Mouse (Mus musculus): Measurements from ENCODE around the gene Rasl11b. TPM values are rescaled to one million over a fixed set of nuclear protein-coding genes. Genes with fewer than 3 reads are reported as not detected.

The Rasl11b gene
- total RNA-seq, 2 experiments from 2014 or later, result 0.58 TPM; not detected in 1

GRCm38 (mm10) chr5:74242654-74243053, 47.6 kb downstream of the Rasl11b start:
- ATAC-seq (replicated peaks; ENCODE audit: low FRiP score, poor library complexity, severe bottlenecking), result no peak

- no peak for ATAC-seq (replicated peaks; ENCODE audit: low FRiP score, poor library complexity, severe bottlenecking)
Observed at GRCm38 (mm10) chr5:74244406-74245019, 49.4 kb downstream of the Rasl11b start.

GRCm38 (mm10) chr5:74245641-74246145, 50.6 kb downstream of the Rasl11b start:
- ATAC-seq (replicated peaks; ENCODE audit: low FRiP score, poor library complexity, severe bottlenecking), result no peak

- ATAC-seq (replicated peaks; ENCODE audit: low FRiP score, poor library complexity, severe bottlenecking), result no peak
Observed at GRCm38 (mm10) chr5:74246453-74246852, 51.4 kb downstream of the Rasl11b start.

GRCm38 (mm10) chr5:74246971-74247370, 51.9 kb downstream of the Rasl11b start:
- ATAC-seq (replicated peaks; ENCODE audit: low FRiP score, poor library complexity, severe bottlenecking), result no peak

Other genes with a start within 250 kb of the Rasl11b start
- gene Usp46, start 126.9 kb upstream of the Rasl11b start, total RNA-seq (2015; ENCODE audit: low replicate concordance), result 91.5 and 96.6 TPM in 2 replicates
- 81.3 and 85.3 TPM in 2 replicates for gene Usp46, start 126.9 kb upstream of the Rasl11b start, total RNA-seq (2017; ENCODE audit: low replicate concordance)

All from erythroblast, adult 5-6 weeks (primary cell).